Mouse (Mus musculus) neural tube, embryonic 15.5 days (tissue): ENCODE data around the gene Zfp74. TPM values are rescaled to one million over a fixed set of nuclear protein-coding genes. Genes with fewer than 3 reads are reported as not detected.

Source experiments
- ATAC-seq: fragments of 200-750 bp; cut with Nextera tagmentation; 2 replicates; pipeline ENCODE4 v1.8.0; 2017; ENCODE audit warnings: mild to moderate bottlenecking, moderate TSS enrichment, moderate library complexity; ENCODE audit not compliant: low FRiP score
- H3K27ac ChIP-seq: fragments of 300-500 bp; sonication (generic); replicated peaks from 2 replicates; pipeline ENCODE4 v1.5.1; 2015; ENCODE audit warnings: mild to moderate bottlenecking, inconsistent platforms
- H3K27me3 ChIP-seq: fragments of 300-500 bp; sonication (generic); replicated peaks from 2 replicates; pipeline ENCODE4 v1.6.1; 2015; ENCODE audit warnings: inconsistent platforms
- H3K36me3 ChIP-seq: fragments of 300-500 bp; sonication (generic); 2 replicates; pipeline ENCODE4 v1.6.1; 2015; ENCODE audit warnings: inconsistent platforms
- H3K4me1 ChIP-seq: fragments of 300-500 bp; sonication (generic); 2 replicates; pipeline ENCODE4 v1.6.1; 2015; ENCODE audit warnings: inconsistent platforms
- H3K4me2 ChIP-seq: fragments of 300-500 bp; sonication (generic); 2 replicates; pipeline ENCODE4 v1.6.1; 2015; ENCODE audit warnings: inconsistent platforms, mild to moderate bottlenecking, moderate library complexity
- H3K4me3 ChIP-seq: fragments of 300-500 bp; sonication (generic); replicated peaks from 2 replicates; pipeline ENCODE4 v1.5.1; 2015; ENCODE audit warnings: mild to moderate bottlenecking, inconsistent platforms
- H3K9ac ChIP-seq: fragments of 300-500 bp; sonication (generic); replicated peaks from 2 replicates; pipeline ENCODE4 v1.6.1; 2015; ENCODE audit warnings: mild to moderate bottlenecking, inconsistent platforms
- H3K9me3 ChIP-seq: fragments of 300-500 bp; sonication (generic); replicated peaks from 2 replicates; pipeline ENCODE4 v1.6.1; 2016; ENCODE audit warnings: inconsistent platforms
- WGBS: fragments of 180-500 bp; shearing (Covaris S2); methylation state at CpG from one replicate; pipeline ENCODE4 v1.1.7; 2015; ENCODE audit warnings: mixed read lengths; 5-methylcytosine and 5-hydroxymethylcytosine counted together
- polyA plus RNA-seq: library from polyadenylated mRNA; unstranded; fragments of >200 nt; fragmentation: Nextera tagmentation; extraction: Ambion mirVana; gene quantifications from 2 replicates; pipeline ENCODE4 v1.2.1, GENCODE M21; 2015

Gene Zfp74
- 20.0 and 20.2 TPM in 2 replicates for polyA plus RNA-seq

DNA sequence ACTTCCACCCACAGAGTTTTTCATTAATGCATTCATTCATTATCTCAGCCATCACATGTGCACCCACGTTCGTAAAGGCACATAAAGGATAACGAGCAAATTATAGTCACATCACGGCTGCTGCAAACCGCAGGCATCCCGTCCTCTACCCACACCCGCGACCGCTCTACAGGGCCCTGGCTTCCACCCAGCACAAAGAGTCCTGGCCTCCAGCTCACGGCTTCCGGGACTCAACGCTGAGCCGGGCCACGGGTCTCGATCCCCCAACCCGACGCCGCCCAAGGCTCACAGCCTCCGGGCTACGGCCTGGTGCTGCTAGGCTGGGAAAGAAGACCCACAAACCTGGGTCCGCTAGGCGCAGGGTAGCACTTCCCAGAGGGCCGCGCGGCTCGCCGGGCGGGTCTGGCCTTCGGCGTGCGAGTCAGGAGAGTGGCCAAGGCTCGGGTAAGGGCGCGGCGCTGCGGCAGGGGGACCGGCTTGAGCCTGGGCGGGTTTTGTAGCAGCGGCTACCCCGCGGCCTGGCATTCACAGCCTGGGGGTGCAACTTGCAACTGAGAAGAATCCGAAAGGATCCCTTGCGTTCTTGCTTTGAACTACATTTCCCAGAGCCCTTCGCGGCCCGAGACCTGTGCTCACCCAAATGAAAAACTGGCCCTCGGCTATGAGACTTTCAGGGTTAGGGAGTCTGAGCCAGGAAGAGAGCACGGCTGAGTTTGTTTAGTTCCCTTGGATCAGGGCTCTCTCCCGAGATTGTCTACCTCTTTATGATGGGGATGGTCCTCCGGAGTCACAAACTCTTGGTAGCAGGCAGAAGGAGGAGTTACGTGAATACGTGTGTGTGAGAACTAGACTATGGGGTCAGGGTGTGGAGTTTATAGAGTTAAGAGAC, at the start of gene Zfp74:
TSS of gene Zfp74 (minus strand) at position 577 of the 889 bp plus-strand sequence.
- peak; percentile 92 for ATAC-seq
- H3K9ac ChIP-seq: peak within 1 kb of the TSS; percentile 95

DNA sequence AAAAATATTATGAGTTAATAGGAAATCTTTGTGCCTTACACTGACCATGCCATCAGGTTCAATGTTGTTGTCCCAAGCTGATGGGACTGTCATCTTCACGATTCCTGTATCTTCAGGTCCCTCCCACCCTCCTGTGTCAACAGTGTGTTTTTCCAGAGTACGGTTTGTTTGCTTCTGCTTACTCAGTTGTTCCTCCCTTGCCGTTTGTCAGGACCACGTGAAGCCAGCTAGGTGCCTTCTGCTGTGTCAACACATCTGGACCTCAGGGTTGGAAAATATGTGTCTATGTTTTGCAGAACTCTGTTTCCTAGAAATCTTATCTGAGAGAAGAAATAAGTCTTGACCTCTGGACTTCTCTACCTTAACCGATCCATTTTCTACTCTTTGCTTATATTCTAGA, 46.7 kb upstream of the Zfp74 start:
- no peak overlapping the region for H3K4me2 ChIP-seq
- H3K36me3 ChIP-seq: peaks cover 41% of the 10 kb centered on the region
- no peak for ATAC-seq
- H3K4me3 ChIP-seq: no peak overlapping the region
- no peak overlapping the region for H3K9ac ChIP-seq
- H3K27ac ChIP-seq: no peak overlapping the region
- H3K9me3 ChIP-seq: no peaks in the 10 kb centered on the region
- no peaks in the 10 kb centered on the region for H3K4me1 ChIP-seq
- no peaks in the 10 kb centered on the region for H3K27me3 ChIP-seq
- WGBS: 85% methylated on average over 5 of the region's 5 CpGs

More for the DNA sequence above, at the start of gene Zfp74:
- Histone ChIP-seq H3K4me1 (peaks cover 12% of the 10 kb centered on the region; the same call in 1 of the 2 replicates), H3K27me3 (no peaks in the 10 kb centered on the region), H3K36me3 (peaks cover 17% of the 10 kb centered on the region), H3K27ac (peak within 1 kb of the TSS; percentile 96), H3K9me3 (no peaks in the 10 kb centered on the region), H3K4me3 (peak within 1 kb of the TSS; percentile 85), H3K4me2 (peak within 1 kb of the TSS; percentile 64)
- WGBS: 1% methylated on average over 52 of the region's 52 CpGs

DNA sequence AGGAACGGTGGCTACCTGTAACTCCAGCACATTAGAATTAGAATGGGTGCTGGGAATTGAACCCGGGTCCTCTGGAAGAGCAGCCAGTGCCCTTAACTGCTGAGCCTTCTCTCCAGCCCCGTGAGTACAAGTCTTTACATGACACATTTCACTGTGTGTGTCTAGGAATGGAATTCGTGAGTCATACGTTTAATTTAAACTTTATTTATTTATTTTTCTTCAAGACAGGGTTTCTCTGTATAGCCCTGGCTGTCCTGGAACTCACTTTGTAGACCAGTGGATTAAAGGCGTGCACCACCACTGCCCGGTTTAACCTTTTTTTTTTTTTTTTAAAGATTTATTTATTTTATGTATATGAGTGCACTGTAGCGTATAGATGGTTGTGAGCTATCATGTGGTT, 41.2 kb upstream of the Zfp74 start:
- Histone ChIP-seq H3K36me3 (peaks cover 61% of the 10 kb centered on the region), H3K27me3 (no peaks in the 10 kb centered on the region), H3K9me3 (no peaks in the 10 kb centered on the region), H3K27ac (no peak overlapping the region), H3K4me1 (no peaks in the 10 kb centered on the region), H3K4me2 (no peak overlapping the region), H3K9ac (no peak overlapping the region), H3K4me3 (no peak overlapping the region)
- 96% methylated on average over 8 of the region's 8 CpGs for WGBS
- ATAC-seq: no peak

DNA sequence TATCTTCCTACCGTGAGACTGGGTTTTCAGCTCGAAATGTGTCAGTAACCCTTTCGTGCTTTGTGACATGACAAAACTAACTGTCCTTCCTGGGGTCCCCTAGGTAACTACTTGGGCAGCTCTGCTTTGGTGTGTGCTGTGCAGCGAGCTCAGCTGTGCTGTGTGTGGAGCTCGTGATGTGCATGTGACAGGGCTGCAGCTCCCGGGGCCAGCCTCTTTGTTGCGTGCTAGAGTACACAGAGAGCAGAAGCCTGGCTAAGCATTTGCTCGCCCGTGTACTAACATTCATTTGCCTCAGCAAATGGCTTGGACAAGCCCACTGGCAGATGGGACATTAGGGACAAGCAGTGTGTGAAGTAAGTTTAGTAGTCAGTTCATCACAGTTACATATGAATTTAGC, 39.5 kb upstream of the Zfp74 start:
- WGBS: 95% methylated on average over 9 of the region's 9 CpGs
- Histone ChIP-seq H3K36me3 (peaks cover 57% of the 10 kb centered on the region), H3K27me3 (no peaks in the 10 kb centered on the region), H3K9me3 (no peaks in the 10 kb centered on the region), H3K4me2 (no peak overlapping the region), H3K4me3 (no peak overlapping the region), H3K4me1 (no peaks in the 10 kb centered on the region), H3K27ac (no peak overlapping the region), H3K9ac (no peak overlapping the region)
- ATAC-seq: no peak

DNA sequence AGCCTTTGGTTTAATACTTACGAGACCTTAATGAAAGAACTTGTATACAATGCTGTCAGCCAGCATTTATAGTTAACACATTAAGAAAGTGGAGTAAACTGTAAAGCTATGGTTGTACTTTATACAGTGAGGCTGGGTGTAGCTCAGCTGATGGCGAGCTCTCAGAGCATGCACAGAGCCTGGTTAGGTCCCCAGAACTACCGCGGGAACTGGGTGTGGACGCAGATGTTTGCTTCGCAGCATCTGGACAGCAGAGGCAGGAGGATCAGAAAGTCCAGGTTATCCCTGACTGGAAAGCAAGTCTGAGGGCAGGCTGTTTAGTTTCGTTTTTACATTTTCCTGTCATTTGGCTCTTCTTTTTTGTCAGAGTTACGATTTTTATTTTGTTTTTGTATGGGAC, 38.8 kb upstream of the Zfp74 start:
- H3K4me1 ChIP-seq: no peaks in the 10 kb centered on the region
- ATAC-seq: no peak
- H3K9ac ChIP-seq: no peak overlapping the region
- H3K27me3 ChIP-seq: no peaks in the 10 kb centered on the region
- H3K4me3 ChIP-seq: no peak overlapping the region
- no peak overlapping the region for H3K27ac ChIP-seq
- WGBS: 99% methylated on average over 8 of the region's 8 CpGs
- peaks cover 57% of the 10 kb centered on the region for H3K36me3 ChIP-seq
- no peak overlapping the region for H3K4me2 ChIP-seq
- no peaks in the 10 kb centered on the region for H3K9me3 ChIP-seq

DNA sequence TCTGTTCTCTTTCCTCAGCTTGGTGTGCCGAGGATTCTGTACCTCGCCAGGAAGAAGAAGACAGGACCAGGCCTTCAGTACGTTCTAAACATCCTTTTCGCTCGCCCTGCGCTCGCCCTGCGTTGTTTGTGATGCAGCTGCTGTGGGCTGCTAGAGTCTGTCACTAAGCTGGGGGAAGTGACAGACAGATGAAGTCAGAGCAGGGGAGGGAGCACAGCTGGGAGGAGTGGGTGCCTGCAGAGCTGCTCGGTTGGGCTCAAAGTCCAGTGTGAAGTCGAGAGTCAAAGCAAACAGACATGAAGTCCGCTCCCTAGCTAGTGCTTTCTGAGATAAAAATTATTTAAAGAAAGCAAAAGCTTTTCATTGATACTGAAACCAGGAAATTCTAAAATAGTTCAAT, 35.1 kb upstream of the Zfp74 start:
- ATAC-seq: no peak
- Histone ChIP-seq H3K27me3 (no peaks in the 10 kb centered on the region), H3K36me3 (peaks cover 47% of the 10 kb centered on the region), H3K27ac (no peak overlapping the region), H3K9ac (no peak overlapping the region), H3K4me1 (peaks cover 11% of the 10 kb centered on the region), H3K4me3 (no peak overlapping the region), H3K4me2 (no peak overlapping the region), H3K9me3 (no peaks in the 10 kb centered on the region)
- WGBS: 89% methylated on average over 11 of the region's 11 CpGs

DNA sequence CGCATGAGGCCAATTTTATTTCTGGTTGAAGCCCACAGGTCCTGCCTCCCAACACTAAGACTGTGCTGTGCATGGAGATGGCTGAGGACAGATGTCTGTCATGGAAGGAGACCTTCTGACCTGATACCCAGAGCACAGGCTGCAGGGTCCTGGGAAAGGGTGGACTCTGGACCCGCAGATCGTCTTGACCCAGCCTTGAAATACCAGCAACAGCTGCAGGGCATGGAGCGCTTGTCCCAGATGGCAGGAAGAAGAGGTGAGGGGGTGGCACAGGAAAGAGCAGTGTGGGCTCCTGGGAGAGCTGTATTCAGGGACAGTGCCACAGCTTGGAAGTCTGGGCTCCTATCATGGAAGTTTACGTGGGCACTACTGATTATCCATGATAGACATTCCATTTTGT, 33.7 kb upstream of the Zfp74 start:
- Histone ChIP-seq H3K9me3 (no peaks in the 10 kb centered on the region), H3K4me2 (no peak overlapping the region), H3K27me3 (no peaks in the 10 kb centered on the region), H3K36me3 (peaks cover 37% of the 10 kb centered on the region), H3K4me1 (peaks cover 19% of the 10 kb centered on the region), H3K4me3 (no peak overlapping the region), H3K9ac (no peak overlapping the region), H3K27ac (no peak overlapping the region)
- ATAC-seq: no peak
- 96% methylated on average over 5 of the region's 5 CpGs for WGBS

DNA sequence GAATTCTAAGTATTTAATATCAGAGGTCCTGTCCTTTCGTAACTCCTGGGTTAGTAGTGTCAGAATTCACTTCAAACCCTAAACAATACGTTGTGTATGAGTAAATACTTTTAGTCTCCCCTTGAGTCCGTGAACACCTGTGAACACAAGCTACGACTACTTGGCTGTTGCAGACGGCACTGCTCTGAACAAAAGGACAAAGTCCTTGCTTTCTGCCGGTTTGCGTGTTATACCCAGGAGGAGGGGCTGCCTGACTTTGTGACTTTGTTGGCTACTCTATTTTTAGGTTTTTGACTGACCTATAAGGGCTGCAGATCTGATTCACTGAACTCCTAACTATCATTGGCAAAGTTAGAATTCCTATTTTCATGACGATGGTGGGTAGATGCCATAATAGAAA, 32.2 kb upstream of the Zfp74 start:
- ATAC-seq: no peak
- peaks cover 22% of the 10 kb centered on the region for H3K4me1 ChIP-seq
- H3K4me3 ChIP-seq: no peak overlapping the region
- no peaks in the 10 kb centered on the region for H3K9me3 ChIP-seq
- H3K27ac ChIP-seq: no peak overlapping the region
- no peaks in the 10 kb centered on the region for H3K27me3 ChIP-seq
- WGBS: 91% methylated on average over 8 of the region's 8 CpGs
- no peak overlapping the region for H3K9ac ChIP-seq
- no peak overlapping the region for H3K4me2 ChIP-seq
- H3K36me3 ChIP-seq: peaks cover 30% of the 10 kb centered on the region

DNA sequence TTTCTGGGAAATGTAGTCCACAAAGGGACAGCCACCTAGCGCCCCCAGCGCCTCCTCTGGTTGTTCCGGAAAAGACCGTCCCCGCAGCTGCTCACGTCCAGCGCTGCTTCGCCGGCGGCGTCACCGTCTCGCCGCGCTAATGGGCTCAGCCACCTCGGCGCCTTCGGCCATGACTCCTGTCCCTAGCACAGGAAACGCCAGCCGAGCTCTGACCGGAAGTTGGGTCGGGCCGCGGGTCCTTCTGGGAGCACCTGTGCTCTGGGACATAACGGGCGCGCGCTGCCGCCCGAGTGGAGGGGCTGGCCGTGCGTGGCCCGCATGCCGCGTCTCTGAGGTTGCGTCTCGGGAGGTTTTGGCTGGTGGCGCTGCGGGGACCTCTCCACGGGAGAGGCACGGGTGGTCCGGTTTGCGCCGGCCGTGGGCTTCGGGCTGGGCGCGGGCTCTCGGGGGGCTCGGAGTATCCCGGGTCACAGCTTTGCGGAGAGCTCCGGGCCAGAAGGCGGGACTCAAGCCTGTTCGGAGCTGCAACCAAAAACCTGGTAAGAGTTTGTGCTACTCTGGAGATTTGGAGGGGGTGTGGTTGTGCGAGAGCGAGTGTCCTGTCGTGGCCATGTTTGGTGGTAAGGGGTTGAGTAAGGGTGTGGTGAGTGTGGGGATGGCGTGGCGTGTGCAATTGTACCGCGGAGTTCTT, 29.9 kb upstream of the Zfp74 start, which contains the start of gene Zfp568:
TSS of gene Zfp568 (plus strand) at position 266 of the 691 bp plus-strand sequence.
- H3K27me3 ChIP-seq: no peaks in the 10 kb centered on the region
- 0% methylated on average over 62 of the region's 62 CpGs for WGBS
- peaks cover 22% of the 10 kb centered on the region for H3K4me1 ChIP-seq
- peak within 1 kb of the TSS; percentile 91 for H3K27ac ChIP-seq
- H3K9ac ChIP-seq: peak within 1 kb of the TSS; percentile 82
- peak within 1 kb of the TSS; percentile 98 for H3K4me3 ChIP-seq
- no peaks in the 10 kb centered on the region for H3K9me3 ChIP-seq
- peak within 1 kb of the TSS; percentile 74 for H3K4me2 ChIP-seq
- ATAC-seq: peak; percentile 92
- peaks cover 17% of the 10 kb centered on the region for H3K36me3 ChIP-seq

DNA sequence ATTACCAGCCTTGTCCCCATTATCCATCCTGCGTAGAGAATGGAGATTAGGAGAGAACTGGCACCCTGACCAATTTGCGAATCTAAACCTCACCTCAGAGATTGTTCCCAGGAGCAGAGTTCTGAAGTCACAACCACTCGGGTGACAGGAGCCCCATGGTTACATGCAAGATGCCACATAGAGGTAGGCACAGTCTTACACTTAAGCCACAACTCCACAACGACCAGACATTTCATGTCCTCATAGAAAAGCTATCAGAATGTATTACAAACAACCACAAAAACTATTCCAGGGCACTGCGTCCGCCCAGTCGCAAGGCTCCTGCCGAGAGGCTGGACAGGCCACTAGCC, 29.4 kb upstream of the Zfp74 start:
- Histone ChIP-seq H3K4me3 (peak overlapping the region; percentile 98), H3K27ac (peak overlapping the region; percentile 91), H3K36me3 (peaks cover 15% of the 10 kb centered on the region), H3K27me3 (no peaks in the 10 kb centered on the region), H3K9me3 (no peaks in the 10 kb centered on the region), H3K9ac (peak overlapping the region; percentile 82), H3K4me1 (peaks cover 22% of the 10 kb centered on the region), H3K4me2 (peak overlapping the region; percentile 74)
- peak; percentile 65; the same call in 1 of the 2 replicates for ATAC-seq
- 1% methylated on average over 8 of the region's 8 CpGs for WGBS

DNA sequence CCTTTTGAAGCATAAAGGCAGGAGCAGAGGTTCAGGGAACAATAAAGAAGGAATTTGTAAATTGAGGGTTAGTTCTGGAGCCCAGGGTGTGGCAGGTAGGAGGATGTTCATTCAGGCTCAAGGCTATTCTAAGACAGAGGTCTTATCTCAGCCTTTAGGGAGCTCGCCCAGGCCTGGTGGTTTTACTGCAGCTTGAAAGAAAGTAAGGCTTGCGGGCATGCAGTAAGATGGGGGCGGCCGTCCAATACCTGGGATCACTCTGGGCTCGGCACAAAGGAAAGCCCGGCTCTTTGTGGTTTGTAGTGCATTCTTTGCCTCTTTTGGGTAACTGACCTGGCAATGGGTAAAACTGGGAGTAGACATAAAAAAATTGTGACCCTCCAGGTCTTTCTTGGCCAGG, 29.0 kb upstream of the Zfp74 start:
- H3K4me3 ChIP-seq: peak overlapping the region; percentile 98
- H3K4me1 ChIP-seq: peaks cover 22% of the 10 kb centered on the region
- peak overlapping the region; percentile 82 for H3K9ac ChIP-seq
- peak; percentile 26; the same call in 1 of the 2 replicates for ATAC-seq
- 15% methylated on average over 6 of the region's 6 CpGs for WGBS
- H3K9me3 ChIP-seq: no peaks in the 10 kb centered on the region
- peak overlapping the region; percentile 74 for H3K4me2 ChIP-seq
- H3K27me3 ChIP-seq: no peaks in the 10 kb centered on the region
- peak overlapping the region; percentile 91 for H3K27ac ChIP-seq
- peaks cover 11% of the 10 kb centered on the region for H3K36me3 ChIP-seq

DNA sequence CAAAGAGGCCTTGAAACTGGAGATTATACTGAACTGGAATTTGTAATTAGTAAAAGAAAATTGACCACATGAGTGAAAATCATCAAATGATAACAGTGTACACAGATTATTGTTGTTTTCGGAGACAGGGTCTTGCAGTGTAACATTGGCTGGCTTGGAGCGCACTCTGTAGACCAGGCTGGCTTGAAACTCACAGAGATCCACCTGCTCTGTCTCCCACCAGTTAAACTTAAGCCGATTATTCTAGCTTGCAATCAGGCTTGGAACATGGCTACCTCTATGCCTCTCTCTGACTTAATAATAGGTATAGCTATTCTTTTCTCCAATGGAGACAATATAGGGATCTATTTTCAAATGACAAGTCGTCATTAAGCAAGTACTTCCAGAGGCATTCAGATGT, 28.5 kb upstream of the Zfp74 start:
- Histone ChIP-seq H3K27ac (no peak overlapping the region), H3K4me1 (peaks cover 22% of the 10 kb centered on the region), H3K4me2 (peak overlapping the region; percentile 74), H3K4me3 (no peak overlapping the region), H3K36me3 (peaks cover 5% of the 10 kb centered on the region), H3K9me3 (no peaks in the 10 kb centered on the region), H3K9ac (no peak overlapping the region), H3K27me3 (no peaks in the 10 kb centered on the region)
- WGBS: 85% methylated on average over 4 of the region's 4 CpGs
- no peak for ATAC-seq
